Mouse (Mus musculus): ENCODE data around the gene Plekhm1. TPM values are rescaled to one million over a fixed set of nuclear protein-coding genes. Genes with fewer than 3 reads are reported as not detected.
A peak's percentile ranks its signal among the peaks of the same experiment; 100 is the strongest.

Gene Plekhm1
- polyA plus RNA-seq, 1 experiment: 6.3 TPM

GRCm38 (mm10) chr11:103404618-103405017 is 7.9 kb downstream of the Plekhm1 start:
- Histone ChIP-seq H3K27me3 (ENCODE audit: control insufficient read depth, insufficient read depth, low read length) (no peaks in the 10 kb centered on the region), H3K36me3 (ENCODE audit: control insufficient read depth, insufficient read depth, low read length) (no peaks in the 10 kb centered on the region), H3K4me1 (ENCODE audit: control insufficient read depth, insufficient read depth, low read length) (no peaks in the 10 kb centered on the region), H3K4me3 (ENCODE audit: control insufficient read depth, low read depth, low read length) (no peak overlapping the region), H3K27ac (ENCODE audit: control insufficient read depth, insufficient read depth, low read depth, low read length) (no peak overlapping the region)
- TF ChIP-seq POLR2A (IDR thresholded peaks at IDR 0.05; ENCODE audit: control insufficient read depth, low read depth, low read length): no peak
- TF ChIP-seq CTCF (IDR thresholded peaks at IDR 0.05; ENCODE audit: control insufficient read depth, insufficient read depth, insufficient replicate concordance, low read depth, low read length): no peak

GRCm38 (mm10) chr11:103403776-103404175 is 8.7 kb downstream of the Plekhm1 start:
- H3K4me3 ChIP-seq (ENCODE audit: control insufficient read depth, low read depth, low read length): no peak overlapping the region
- H3K27me3 ChIP-seq (ENCODE audit: control insufficient read depth, insufficient read depth, low read length): no peaks in the 10 kb centered on the region
- no peak overlapping the region for H3K27ac ChIP-seq (ENCODE audit: control insufficient read depth, insufficient read depth, low read depth, low read length)
- no peak for TF ChIP-seq CTCF (IDR thresholded peaks at IDR 0.05; ENCODE audit: control insufficient read depth, insufficient read depth, insufficient replicate concordance, low read depth, low read length)
- TF ChIP-seq POLR2A (IDR thresholded peaks at IDR 0.05; ENCODE audit: control insufficient read depth, low read depth, low read length): no peak
- no peaks in the 10 kb centered on the region for H3K36me3 ChIP-seq (ENCODE audit: control insufficient read depth, insufficient read depth, low read length)
- no peaks in the 10 kb centered on the region for H3K4me1 ChIP-seq (ENCODE audit: control insufficient read depth, insufficient read depth, low read length)

DNA sequence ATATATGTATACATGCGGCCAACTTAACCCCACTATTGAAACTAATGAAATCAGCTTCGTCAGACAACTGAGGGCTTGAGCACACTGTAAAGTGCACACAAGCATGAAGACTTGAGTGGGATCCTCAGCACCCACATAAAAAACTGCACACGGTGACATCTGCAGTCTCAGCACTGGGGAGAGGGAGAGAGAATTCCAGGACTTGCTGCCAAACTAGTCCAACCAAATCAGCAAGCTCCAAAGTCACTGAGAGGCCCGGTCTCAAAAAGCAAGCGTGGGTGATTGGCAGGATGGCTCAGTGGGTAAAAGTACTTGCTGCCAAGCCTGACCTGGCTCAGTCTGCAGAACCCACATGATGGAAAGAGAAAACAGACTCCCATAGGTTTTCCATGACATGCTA is 9.7 kb downstream of the Plekhm1 start:
- no peaks in the 10 kb centered on the region for H3K27me3 ChIP-seq (ENCODE audit: control insufficient read depth, insufficient read depth, low read length)
- TF ChIP-seq POLR2A (IDR thresholded peaks at IDR 0.05; ENCODE audit: control insufficient read depth, low read depth, low read length) (no peak), CTCF (IDR thresholded peaks at IDR 0.05; ENCODE audit: control insufficient read depth, insufficient read depth, insufficient replicate concordance, low read depth, low read length) (no peak)
- H3K4me3 ChIP-seq (ENCODE audit: control insufficient read depth, low read depth, low read length): no peak overlapping the region
- H3K27ac ChIP-seq (ENCODE audit: control insufficient read depth, insufficient read depth, low read depth, low read length): no peak overlapping the region
- H3K4me1 ChIP-seq (ENCODE audit: control insufficient read depth, insufficient read depth, low read length): no peaks in the 10 kb centered on the region
- no peaks in the 10 kb centered on the region for H3K36me3 ChIP-seq (ENCODE audit: control insufficient read depth, insufficient read depth, low read length)

DNA sequence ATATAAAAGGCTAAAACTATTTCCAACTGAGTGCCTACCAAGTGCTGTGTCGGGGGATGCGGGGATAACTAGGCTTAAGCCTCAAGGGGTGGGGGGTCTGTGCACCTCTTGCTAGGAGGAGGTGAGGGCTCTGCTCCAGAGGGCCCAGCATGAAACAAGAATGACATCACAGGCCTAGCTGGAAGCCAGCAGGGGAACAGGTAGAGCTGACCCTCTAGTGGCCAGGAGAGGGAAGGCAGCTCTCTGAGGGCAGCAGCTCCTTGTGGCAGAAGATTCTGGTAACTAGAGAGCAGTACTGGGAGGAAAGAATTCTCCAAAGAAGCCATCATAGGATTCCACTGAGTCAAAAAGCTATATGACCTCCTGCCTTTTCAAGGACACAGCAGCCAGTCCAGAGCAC is 10.3 kb downstream of the Plekhm1 start:
- TF ChIP-seq CTCF (IDR thresholded peaks at IDR 0.05; ENCODE audit: control insufficient read depth, insufficient read depth, insufficient replicate concordance, low read depth, low read length) (peak; percentile 65; the same call in 1 of the 2 replicates), POLR2A (IDR thresholded peaks at IDR 0.05; ENCODE audit: control insufficient read depth, low read depth, low read length) (no peak)
- Histone ChIP-seq H3K4me3 (ENCODE audit: control insufficient read depth, low read depth, low read length) (peak overlapping the region; percentile 18; the same call in 1 of the 2 replicates), H3K27me3 (ENCODE audit: control insufficient read depth, insufficient read depth, low read length) (no peaks in the 10 kb centered on the region), H3K4me1 (ENCODE audit: control insufficient read depth, insufficient read depth, low read length) (no peaks in the 10 kb centered on the region), H3K36me3 (ENCODE audit: control insufficient read depth, insufficient read depth, low read length) (no peaks in the 10 kb centered on the region), H3K27ac (ENCODE audit: control insufficient read depth, insufficient read depth, low read depth, low read length) (no peak overlapping the region)

DNA sequence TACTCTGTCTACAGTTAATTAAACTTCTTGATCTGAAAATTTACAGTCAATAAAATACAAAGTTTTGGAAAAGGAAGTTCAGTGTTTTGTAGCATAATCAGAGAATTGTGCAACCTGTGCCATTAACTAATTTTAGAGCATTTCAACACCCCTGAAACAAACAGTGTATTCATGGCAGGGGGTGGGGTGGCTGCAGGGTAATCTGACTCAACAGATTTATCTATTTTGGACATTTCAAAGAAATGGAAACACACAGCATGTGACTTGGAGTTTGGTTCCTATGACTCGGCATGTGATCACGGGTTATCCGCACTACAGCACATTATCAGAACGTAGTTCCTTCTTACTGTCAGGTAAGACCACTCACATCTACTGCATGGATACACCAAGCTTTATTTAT is 12.5 kb downstream of the Plekhm1 start:
- Histone ChIP-seq H3K27me3 (ENCODE audit: control insufficient read depth, insufficient read depth, low read length) (no peaks in the 10 kb centered on the region), H3K27ac (ENCODE audit: control insufficient read depth, insufficient read depth, low read depth, low read length) (no peak overlapping the region), H3K4me1 (ENCODE audit: control insufficient read depth, insufficient read depth, low read length) (no peaks in the 10 kb centered on the region), H3K36me3 (ENCODE audit: control insufficient read depth, insufficient read depth, low read length) (no peaks in the 10 kb centered on the region; the same call in 1 of the 2 replicates), H3K4me3 (ENCODE audit: control insufficient read depth, low read depth, low read length) (no peak overlapping the region)
- TF ChIP-seq POLR2A (IDR thresholded peaks at IDR 0.05; ENCODE audit: control insufficient read depth, low read depth, low read length): no peak
- no peak for TF ChIP-seq CTCF (IDR thresholded peaks at IDR 0.05; ENCODE audit: control insufficient read depth, insufficient read depth, insufficient replicate concordance, low read depth, low read length)

DNA sequence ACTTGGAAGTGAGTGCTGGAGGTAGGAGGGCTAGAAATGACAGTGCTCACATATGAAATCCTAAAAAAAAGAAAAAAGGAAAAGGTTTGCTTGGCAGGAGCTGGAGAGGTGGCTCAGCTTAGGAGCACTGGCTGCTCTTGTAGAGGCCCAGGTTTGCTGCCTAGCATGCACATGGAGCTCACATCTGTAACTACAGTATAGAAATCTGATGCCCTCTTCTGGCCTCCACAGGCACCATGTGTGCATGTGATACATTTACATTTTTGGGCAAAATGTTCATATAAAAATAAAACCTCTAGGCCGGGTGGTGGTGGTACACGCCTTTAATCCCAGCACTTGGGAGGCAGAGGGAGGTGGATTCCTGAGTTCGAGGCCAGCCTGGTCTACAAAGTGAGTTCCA is 13.4 kb downstream of the Plekhm1 start:
- TF ChIP-seq POLR2A (IDR thresholded peaks at IDR 0.05; ENCODE audit: control insufficient read depth, low read depth, low read length) (no peak), CTCF (IDR thresholded peaks at IDR 0.05; ENCODE audit: control insufficient read depth, insufficient read depth, insufficient replicate concordance, low read depth, low read length) (no peak)
- no peak overlapping the region for H3K27ac ChIP-seq (ENCODE audit: control insufficient read depth, insufficient read depth, low read depth, low read length)
- no peak overlapping the region for H3K4me3 ChIP-seq (ENCODE audit: control insufficient read depth, low read depth, low read length)
- H3K36me3 ChIP-seq (ENCODE audit: control insufficient read depth, insufficient read depth, low read length): no peaks in the 10 kb centered on the region; the same call in 1 of the 2 replicates
- H3K4me1 ChIP-seq (ENCODE audit: control insufficient read depth, insufficient read depth, low read length): no peaks in the 10 kb centered on the region
- H3K27me3 ChIP-seq (ENCODE audit: control insufficient read depth, insufficient read depth, low read length): no peaks in the 10 kb centered on the region

DNA sequence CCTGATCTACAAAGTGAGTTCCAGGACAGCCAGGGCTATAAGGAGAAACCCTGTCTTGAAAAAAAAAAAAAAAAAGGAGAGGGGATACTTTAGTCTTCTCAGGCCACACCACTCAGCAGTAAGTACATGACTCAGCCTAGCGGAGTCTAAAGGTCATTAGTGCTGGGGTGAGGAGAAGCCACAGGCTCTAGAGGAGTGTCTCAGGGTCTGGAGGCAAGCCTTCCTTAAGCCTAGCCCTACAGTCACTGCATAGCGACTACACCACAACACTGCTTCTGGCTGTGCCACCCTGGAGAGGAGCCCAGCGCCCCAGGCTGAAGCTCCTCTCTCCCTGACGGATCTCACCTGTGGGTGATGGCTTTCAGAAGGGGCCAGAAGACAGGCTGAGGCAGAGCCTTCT is 15.8 kb downstream of the Plekhm1 start:
- no peaks in the 10 kb centered on the region; the same call in 1 of the 2 replicates for H3K36me3 ChIP-seq (ENCODE audit: control insufficient read depth, insufficient read depth, low read length)
- no peak overlapping the region for H3K27ac ChIP-seq (ENCODE audit: control insufficient read depth, insufficient read depth, low read depth, low read length)
- TF ChIP-seq POLR2A (IDR thresholded peaks at IDR 0.05; ENCODE audit: control insufficient read depth, low read depth, low read length) (no peak), CTCF (IDR thresholded peaks at IDR 0.05; ENCODE audit: control insufficient read depth, insufficient read depth, insufficient replicate concordance, low read depth, low read length) (no peak)
- H3K27me3 ChIP-seq (ENCODE audit: control insufficient read depth, insufficient read depth, low read length): no peaks in the 10 kb centered on the region
- H3K4me3 ChIP-seq (ENCODE audit: control insufficient read depth, low read depth, low read length): no peak overlapping the region
- no peaks in the 10 kb centered on the region for H3K4me1 ChIP-seq (ENCODE audit: control insufficient read depth, insufficient read depth, low read length)

DNA sequence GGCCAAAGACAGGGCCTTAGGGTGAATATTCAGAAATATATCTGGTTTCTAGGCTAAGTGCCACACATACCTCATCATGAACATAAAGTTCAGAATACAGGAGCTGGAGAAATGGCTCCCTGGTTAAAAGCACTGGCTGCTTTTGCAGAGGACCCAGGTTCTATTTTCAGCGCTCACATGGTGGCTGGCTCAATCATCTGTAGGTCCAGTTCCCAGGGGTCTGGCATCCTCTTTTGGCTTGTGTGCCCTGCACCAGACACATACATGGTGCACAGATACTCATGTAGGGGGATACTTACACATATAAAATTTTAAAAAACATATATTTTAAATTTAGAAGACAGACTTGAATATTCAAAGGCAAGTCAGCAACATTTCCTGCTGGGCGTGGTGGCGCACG is 16.3 kb downstream of the Plekhm1 start:
- no peak for TF ChIP-seq CTCF (IDR thresholded peaks at IDR 0.05; ENCODE audit: control insufficient read depth, insufficient read depth, insufficient replicate concordance, low read depth, low read length)
- TF ChIP-seq POLR2A (IDR thresholded peaks at IDR 0.05; ENCODE audit: control insufficient read depth, low read depth, low read length): no peak
- Histone ChIP-seq H3K4me1 (ENCODE audit: control insufficient read depth, insufficient read depth, low read length) (no peaks in the 10 kb centered on the region), H3K4me3 (ENCODE audit: control insufficient read depth, low read depth, low read length) (no peak overlapping the region), H3K36me3 (ENCODE audit: control insufficient read depth, insufficient read depth, low read length) (no peaks in the 10 kb centered on the region; the same call in 1 of the 2 replicates), H3K27me3 (ENCODE audit: control insufficient read depth, insufficient read depth, low read length) (no peaks in the 10 kb centered on the region), H3K27ac (ENCODE audit: control insufficient read depth, insufficient read depth, low read depth, low read length) (no peak overlapping the region)
